Mouse (Mus musculus): ENCODE data around the gene Cast.
A peak's percentile ranks its signal among the peaks of the same experiment; 100 is the strongest.

Gene Cast

GRCm38 (mm10) chr13:74695497-74696193 lies 113.0 kb downstream of the Cast start:
- DNase-seq (ENCODE audit: low spot score): peak; percentile 36
